8 mouse cellular contexts compared by ENCODE assay signal in genomic region chr4:143021242-143021881, GRCm38 (mm10).
A peak's percentile ranks its signal among the peaks of the same experiment; 100 is the strongest.
DNase-seq lines count a peak whose midpoint lies in the region; ATAC-seq and TF ChIP-seq lines count a peak whose summit lies in the region.

No protein-coding gene starts in this region.

- no peak overlapping the region for H3K27ac ChIP-seq in bone marrow, adult 2 months (ENCODE audit: control insufficient read depth, insufficient read depth, low read depth, low read length, poor library complexity)
- H3K27ac ChIP-seq in embryonic facial prominence, embryonic 12.5 days = no peak overlapping the region
- no peak overlapping the region for H3K27ac ChIP-seq in layer of hippocampus, adult 2 months

- no peak for TF ChIP-seq POLR2A in bone marrow, adult 2 months (IDR thresholded peaks at IDR 0.05; ENCODE audit: borderline replicate concordance, control insufficient read depth, low read depth, low read length)

- H3K36me3 ChIP-seq in embryonic facial prominence, embryonic 12.5 days = no peaks in the 10 kb centered on the region

- ATAC-seq in embryonic facial prominence, embryonic 12.5 days (ENCODE audit: insufficient number of reproducible peaks, insufficient read depth, low FRiP score, low TSS enrichment) = 0 out of 2 replicates have a peak, but pooled peaks have one; percentile 28

- no peak overlapping the region for H3K4me3 ChIP-seq in bone marrow, adult 2 months (replicated peaks; ENCODE audit: control insufficient read depth, low read depth, low read length)
- no peak overlapping the region for H3K4me3 ChIP-seq in embryonic facial prominence, embryonic 12.5 days
- no peak overlapping the region for H3K4me3 ChIP-seq in layer of hippocampus, adult 2 months

- no peaks in the 10 kb centered on the region for H3K9me3 ChIP-seq in embryonic facial prominence, embryonic 12.5 days

- TF ChIP-seq CTCF in bone marrow, adult 2 months (IDR thresholded peaks at IDR 0.05; ENCODE audit: control insufficient read depth, insufficient read depth, low read length) = peak; percentile 48
- peak; percentile 88 for TF ChIP-seq CTCF in layer of hippocampus, adult 2 months (conservative IDR thresholded peaks at IDR 0.05)

- intact Hi-C loops in heart, postnatal 14 days (cut with DNase I) = loop anchor here (2.0 to 10.0 kb wide), 4 partner anchors 407 to 869 kb away; no protein-coding TSS in a partner anchor

- H3K27me3 ChIP-seq in embryonic facial prominence, embryonic 12.5 days = peaks cover 3% of the 10 kb centered on the region; the same call in 1 of the 2 replicates

- peak; percentile 35 for DNase-seq in Muller cell, postnatal 12 days (ENCODE audit: inconsistent ontology term)
- DNase-seq in heart, postnatal 14 days = peak; percentile 71 to 79
- DNase-seq in layer of hippocampus, adult 2 months (ENCODE audit: low spot score in 2 of 2) = peak; percentile 55 to 80
- peak; percentile 31 for DNase-seq in lung, postnatal 25 days (ENCODE audit: low spot score)
- peak; percentile 67 for DNase-seq in retina, postnatal 7 days (ENCODE audit: low read depth, low spot score)
- no peak for DNase-seq in natural killer cell, adult 2 months (ENCODE audit: low spot score in 2 of 2)

- H3K4me1 ChIP-seq in bone marrow, adult 2 months (ENCODE audit: control insufficient read depth, insufficient read depth, low read length) = no peaks in the 10 kb centered on the region
- H3K4me1 ChIP-seq in embryonic facial prominence, embryonic 12.5 days = no peaks in the 10 kb centered on the region

- WGBS in bone marrow, adult 2 months = 44% methylated on average over 10 of the region's 10 CpGs
- WGBS in embryonic facial prominence, embryonic 12.5 days = 42% methylated on average over 10 of the region's 10 CpGs

- H3K9ac ChIP-seq in embryonic facial prominence, embryonic 12.5 days = no peak overlapping the region

- H3K4me2 ChIP-seq in embryonic facial prominence, embryonic 12.5 days (replicated peaks) = no peak overlapping the region

Comparison
In these comparisons a context has a peak if more than half of its experiments do, and no peak if none do; other contexts are left out.
1. DNase-seq: peak in Muller cell, postnatal 12 days (single experiment), heart, postnatal 14 days (2 of 2), layer of hippocampus, adult 2 months (2 of 2), lung, postnatal 25 days (single experiment) and retina, postnatal 7 days (single experiment); none in natural killer cell, adult 2 months (0 of 2).